Mouse (Mus musculus): ENCODE measurements around the gene Olfr1258. TPM values are rescaled to one million over a fixed set of nuclear protein-coding genes. Genes with fewer than 3 reads are reported as not detected.
"Not testable (repeated sequence)": the region's sequence is repeated elsewhere in the genome, so short reads cannot be mapped to it uniquely, and the experiment has no call there.

The Olfr1258 gene
- total RNA-seq (2021), result not detected in 2 replicates
- long read RNA-seq, result 0 reads

- no peak for DNase-seq
Measured at GRCm38 (mm10) chr2:89927009-89927408, at the start of gene Olfr1258. Gene Olfr1258 (plus strand): TSS chr2:89927309.

GRCm38 (mm10) chr2:89878137-89878536 is 49.0 kb upstream of the Olfr1258 start, which contains the start of gene Olfr1257:
Gene Olfr1257 (plus strand): TSS chr2:89878437.
- DNase-seq, result no peak

GRCm38 (mm10) chr2:89912616-89913015 is 14.5 kb upstream of the Olfr1258 start:
- DNase-seq, result not testable (repeated sequence)

GRCm38 (mm10) chr2:89948564-89948963 is 21.5 kb downstream of the Olfr1258 start, which contains the start of gene Olfr1259:
Gene Olfr1259 (minus strand): TSS chr2:89948664.
- no peak for DNase-seq

GRCm38 (mm10) chr2:89974184-89974583 is 47.1 kb downstream of the Olfr1258 start, which contains the start of gene Olfr1260:
Gene Olfr1260 (plus strand): TSS chr2:89974340.
- no peak for DNase-seq

GRCm38 (mm10) chr2:89977709-89978108 is 50.6 kb downstream of the Olfr1258 start:
- DNase-seq, result no peak

Other genes starting within 250 kb of the Olfr1258 start
- not detected in 2 replicates for gene Olfr1252, start 202.3 kb upstream of the Olfr1258 start, total RNA-seq (2021)
- not detected in 2 replicates for gene Olfr1253, start 170.2 kb upstream of the Olfr1258 start, total RNA-seq (2021)
- not detected in 2 replicates for gene Olfr1254, start 133.7 kb upstream of the Olfr1258 start, total RNA-seq (2021)
- not detected in 2 replicates for gene Olfr1255, start 115.3 kb upstream of the Olfr1258 start, total RNA-seq (2021)
- gene Olfr1256, start 85.8 kb upstream of the Olfr1258 start, total RNA-seq (2021), result not detected in 2 replicates
- not detected in 2 replicates for gene Olfr48, start 79.1 kb upstream of the Olfr1258 start, total RNA-seq (2021)
- not detected in 2 replicates for gene Olfr1257, start 48.9 kb upstream of the Olfr1258 start, total RNA-seq (2021)
- not detected in 2 replicates for gene Olfr1259, start 21.4 kb downstream of the Olfr1258 start, total RNA-seq (2021)
- not detected in 2 replicates for gene Olfr1260, start 47.0 kb downstream of the Olfr1258 start, total RNA-seq (2021)
- not detected in 2 replicates for gene Olfr1261, start 63.9 kb downstream of the Olfr1258 start, total RNA-seq (2021)
- not detected in 2 replicates for gene Olfr1262, start 72.8 kb downstream of the Olfr1258 start, total RNA-seq (2021)
- gene Olfr1263, start 84.8 kb downstream of the Olfr1258 start, total RNA-seq (2021), result not detected in 2 replicates
- gene Olfr1264, start 98.3 kb downstream of the Olfr1258 start, total RNA-seq (2021), result not detected in 2 replicates
- gene Olfr1265, start 108.0 kb downstream of the Olfr1258 start, total RNA-seq (2021), result not detected in 2 replicates
- not detected in 2 replicates for gene Olfr140, start 136.3 kb downstream of the Olfr1258 start, total RNA-seq (2021)
- not detected in 2 replicates for gene Olfr1269, start 194.1 kb downstream of the Olfr1258 start, total RNA-seq (2021)
- gene Olfr32, start 215.0 kb downstream of the Olfr1258 start, total RNA-seq (2021), result not detected in 2 replicates
- gene Olfr1270, start 225.8 kb downstream of the Olfr1258 start, total RNA-seq (2021), result not detected in 2 replicates